Mouse (Mus musculus): ENCODE measurements around the gene Pfkfb3. TPM values are rescaled to one million over a fixed set of nuclear protein-coding genes. Genes with fewer than 3 reads are reported as not detected.

The Pfkfb3 gene
- polyA plus RNA-seq, 1 experiment from 2014 or later: 16.1 TPM

DNA sequence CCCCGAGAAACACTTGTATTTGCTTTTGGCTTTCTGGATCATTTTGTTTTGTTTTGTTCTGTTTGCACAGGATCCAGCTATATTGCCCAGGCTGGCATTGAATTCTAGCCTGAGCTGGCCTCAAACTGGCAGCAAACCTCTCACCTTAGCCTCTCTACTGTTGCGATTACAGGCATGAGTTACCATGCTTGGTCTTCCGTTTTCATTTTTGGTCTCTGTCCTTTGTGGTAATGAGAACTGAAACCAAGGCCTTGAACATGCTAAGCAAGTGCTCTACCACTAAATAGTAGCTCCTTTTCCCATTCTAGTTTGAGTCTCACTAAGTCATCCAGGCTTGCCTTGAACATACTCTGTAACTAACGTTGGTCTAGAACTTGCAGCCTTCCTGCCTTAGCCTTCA lies 63.3 kb downstream of the Pfkfb3 start:
- H3K36me3 ChIP-seq (ENCODE audit: control insufficient read depth, insufficient read depth, low read length): peaks cover 55% of the 10 kb centered on the region
- H3K4me1 ChIP-seq (ENCODE audit: control insufficient read depth, insufficient read depth, low read length): no peaks in the 10 kb centered on the region
- no peaks in the 10 kb centered on the region for H3K27me3 ChIP-seq (ENCODE audit: control insufficient read depth, insufficient read depth, low read length)
- WGBS: 88% methylated on average over 4 of the region's 4 CpGs
- H3K4me3 ChIP-seq (ENCODE audit: low read depth, low read length): no peak overlapping the region
- H3K27ac ChIP-seq (ENCODE audit: low read length): no peak overlapping the region
- no peak overlapping the region for H3K4me2 ChIP-seq (replicated peaks; ENCODE audit: low read depth, low read length)
- H3K9me3 ChIP-seq (ENCODE audit: control insufficient read depth, low read depth, low read length): no peaks in the 10 kb centered on the region
- no peak for ATAC-seq (ENCODE audit: insufficient number of reproducible peaks, insufficient read depth, low FRiP score, low read depth)
- H3K9ac ChIP-seq (replicated peaks; ENCODE audit: low read depth, low read length): no peak overlapping the region

DNA sequence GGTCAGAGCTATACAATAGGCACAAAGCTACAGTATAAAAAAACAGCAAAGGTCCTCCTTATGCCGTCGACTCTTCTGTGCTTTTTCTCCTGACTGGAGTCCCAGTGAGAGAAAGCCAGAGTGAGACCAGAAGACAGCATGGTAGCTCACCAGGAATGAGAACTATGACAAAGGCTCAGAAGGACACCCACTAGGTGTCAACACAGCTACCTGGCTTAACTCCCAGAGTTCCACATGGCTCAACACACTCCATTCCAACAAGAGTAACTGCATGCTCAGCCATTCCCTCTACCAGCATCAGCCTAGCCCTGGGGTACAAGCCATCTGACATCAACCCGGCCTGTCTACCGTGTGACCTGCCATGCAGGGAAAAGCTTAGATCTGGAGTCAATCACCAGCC lies 70.7 kb downstream of the Pfkfb3 start:
- no peak overlapping the region for H3K4me3 ChIP-seq (ENCODE audit: low read depth, low read length)
- H3K36me3 ChIP-seq (ENCODE audit: control insufficient read depth, insufficient read depth, low read length): peaks cover 87% of the 10 kb centered on the region
- H3K9ac ChIP-seq (replicated peaks; ENCODE audit: low read depth, low read length): no peak overlapping the region
- no peaks in the 10 kb centered on the region for H3K9me3 ChIP-seq (ENCODE audit: control insufficient read depth, low read depth, low read length)
- H3K4me1 ChIP-seq (ENCODE audit: control insufficient read depth, insufficient read depth, low read length): no peaks in the 10 kb centered on the region
- no peak overlapping the region for H3K4me2 ChIP-seq (replicated peaks; ENCODE audit: low read depth, low read length)
- no peaks in the 10 kb centered on the region for H3K27me3 ChIP-seq (ENCODE audit: control insufficient read depth, insufficient read depth, low read length)
- H3K27ac ChIP-seq (ENCODE audit: low read length): no peak overlapping the region
- ATAC-seq (ENCODE audit: insufficient number of reproducible peaks, insufficient read depth, low FRiP score, low read depth): no peak
- WGBS: 80% methylated on average over 4 of the region's 4 CpGs

DNA sequence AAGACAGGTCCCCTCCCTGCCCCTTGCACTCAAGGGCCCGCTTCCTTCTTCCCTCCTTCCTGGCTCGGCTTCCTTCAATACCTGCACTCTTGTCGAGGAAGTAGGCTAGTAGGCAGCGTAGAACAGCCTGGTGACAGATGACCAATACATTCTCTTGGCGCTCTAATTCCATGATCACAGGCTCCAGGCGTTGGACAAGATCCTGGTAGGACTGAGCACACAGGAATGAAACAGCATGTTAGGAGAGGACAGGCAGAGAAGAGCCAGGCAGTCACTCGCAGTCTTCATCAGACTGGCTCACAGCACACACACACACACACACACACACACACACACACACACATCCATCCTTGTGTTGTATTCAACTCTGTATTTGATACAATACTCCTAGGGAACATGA lies 71.5 kb downstream of the Pfkfb3 start:
- no peaks in the 10 kb centered on the region for H3K9me3 ChIP-seq (ENCODE audit: control insufficient read depth, low read depth, low read length)
- H3K9ac ChIP-seq (replicated peaks; ENCODE audit: low read depth, low read length): no peak overlapping the region
- no peaks in the 10 kb centered on the region for H3K4me1 ChIP-seq (ENCODE audit: control insufficient read depth, insufficient read depth, low read length)
- no peak overlapping the region for H3K4me2 ChIP-seq (replicated peaks; ENCODE audit: low read depth, low read length)
- 87% methylated on average over 7 of the region's 7 CpGs for WGBS
- H3K4me3 ChIP-seq (ENCODE audit: low read depth, low read length): no peak overlapping the region
- no peaks in the 10 kb centered on the region for H3K27me3 ChIP-seq (ENCODE audit: control insufficient read depth, insufficient read depth, low read length)
- no peak overlapping the region for H3K27ac ChIP-seq (ENCODE audit: low read length)
- peaks cover 89% of the 10 kb centered on the region for H3K36me3 ChIP-seq (ENCODE audit: control insufficient read depth, insufficient read depth, low read length)
- no peak for ATAC-seq (ENCODE audit: insufficient number of reproducible peaks, insufficient read depth, low FRiP score, low read depth)

GRCm38 (mm10) chr2:11478960-11479359 lies 74.9 kb downstream of the Pfkfb3 start:
- Histone ChIP-seq H3K27ac (ENCODE audit: low read length) (no peak overlapping the region), H3K27me3 (ENCODE audit: control insufficient read depth, insufficient read depth, low read length) (no peaks in the 10 kb centered on the region), H3K4me1 (ENCODE audit: control insufficient read depth, insufficient read depth, low read length) (no peaks in the 10 kb centered on the region), H3K9ac (replicated peaks; ENCODE audit: low read depth, low read length) (no peak overlapping the region), H3K4me2 (replicated peaks; ENCODE audit: low read depth, low read length) (no peak overlapping the region), H3K9me3 (ENCODE audit: control insufficient read depth, low read depth, low read length) (no peaks in the 10 kb centered on the region), H3K36me3 (ENCODE audit: control insufficient read depth, insufficient read depth, low read length) (peaks cover 84% of the 10 kb centered on the region), H3K4me3 (ENCODE audit: low read depth, low read length) (no peak overlapping the region)
- ATAC-seq (ENCODE audit: insufficient number of reproducible peaks, insufficient read depth, low FRiP score, low read depth): no peak
- 82% methylated on average over 2 of the region's 2 CpGs for WGBS

DNA sequence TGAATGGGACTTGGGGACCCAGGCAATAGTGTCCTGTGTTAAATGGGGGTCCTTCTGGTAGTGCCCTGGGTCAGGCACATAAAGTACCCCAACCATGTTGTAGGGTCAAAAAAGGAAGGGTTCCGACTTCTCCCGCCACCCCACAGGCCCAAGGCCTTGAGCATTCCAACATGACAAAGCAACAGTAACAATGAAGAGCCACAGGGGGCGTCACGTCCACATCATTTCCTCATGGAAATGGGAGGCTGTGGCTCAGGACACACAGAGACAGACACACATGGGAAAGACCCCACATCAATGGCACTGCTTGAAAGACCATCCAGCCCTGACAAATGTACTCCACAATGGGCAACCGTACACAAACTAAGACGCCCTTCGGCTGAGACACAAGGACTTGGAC lies 78.6 kb downstream of the Pfkfb3 start:
- Histone ChIP-seq H3K4me2 (replicated peaks; ENCODE audit: low read depth, low read length) (no peak overlapping the region), H3K27me3 (ENCODE audit: control insufficient read depth, insufficient read depth, low read length) (no peaks in the 10 kb centered on the region), H3K9ac (replicated peaks; ENCODE audit: low read depth, low read length) (no peak overlapping the region), H3K9me3 (ENCODE audit: control insufficient read depth, low read depth, low read length) (no peaks in the 10 kb centered on the region), H3K4me3 (ENCODE audit: low read depth, low read length) (no peak overlapping the region), H3K36me3 (ENCODE audit: control insufficient read depth, insufficient read depth, low read length) (peaks cover 82% of the 10 kb centered on the region), H3K4me1 (ENCODE audit: control insufficient read depth, insufficient read depth, low read length) (no peaks in the 10 kb centered on the region), H3K27ac (ENCODE audit: low read length) (no peak overlapping the region)
- WGBS: 95% methylated on average over 7 of the region's 7 CpGs
- ATAC-seq (ENCODE audit: insufficient number of reproducible peaks, insufficient read depth, low FRiP score, low read depth): no peak

- Histone ChIP-seq H3K4me2 (replicated peaks; ENCODE audit: low read depth, low read length) (no peak overlapping the region), H3K4me1 (ENCODE audit: control insufficient read depth, insufficient read depth, low read length) (no peaks in the 10 kb centered on the region), H3K9ac (replicated peaks; ENCODE audit: low read depth, low read length) (no peak overlapping the region), H3K36me3 (ENCODE audit: control insufficient read depth, insufficient read depth, low read length) (0 out of 2 replicates have a peak, but pooled peaks cover under 1% of the 10 kb centered on the region), H3K27ac (ENCODE audit: low read length) (no peak overlapping the region), H3K4me3 (ENCODE audit: low read depth, low read length) (no peak overlapping the region), H3K9me3 (ENCODE audit: control insufficient read depth, low read depth, low read length) (no peaks in the 10 kb centered on the region), H3K27me3 (ENCODE audit: control insufficient read depth, insufficient read depth, low read length) (no peaks in the 10 kb centered on the region)
- ATAC-seq (ENCODE audit: insufficient number of reproducible peaks, insufficient read depth, low FRiP score, low read depth): 0 out of 2 replicates have a peak, but pooled peaks have one; percentile 23
- WGBS: 41% methylated on average over 3 of the region's 3 CpGs
Measured at GRCm38 (mm10) chr2:11464661-11465099, 89.2 kb downstream of the Pfkfb3 start.

- Histone ChIP-seq H3K9me3 (ENCODE audit: control insufficient read depth, low read depth, low read length) (no peaks in the 10 kb centered on the region), H3K36me3 (ENCODE audit: control insufficient read depth, insufficient read depth, low read length) (no peaks in the 10 kb centered on the region), H3K4me2 (replicated peaks; ENCODE audit: low read depth, low read length) (no peak overlapping the region), H3K4me3 (ENCODE audit: low read depth, low read length) (no peak overlapping the region), H3K4me1 (ENCODE audit: control insufficient read depth, insufficient read depth, low read length) (no peaks in the 10 kb centered on the region), H3K9ac (replicated peaks; ENCODE audit: low read depth, low read length) (no peak overlapping the region), H3K27ac (ENCODE audit: low read length) (no peak overlapping the region), H3K27me3 (ENCODE audit: control insufficient read depth, insufficient read depth, low read length) (no peaks in the 10 kb centered on the region)
- no peak for ATAC-seq (ENCODE audit: insufficient number of reproducible peaks, insufficient read depth, low FRiP score, low read depth)
- WGBS: 45% methylated on average over 3 of the region's 3 CpGs
Measured at GRCm38 (mm10) chr2:11460976-11461375, 92.9 kb downstream of the Pfkfb3 start.

GRCm38 (mm10) chr2:11458494-11458893 lies 95.4 kb downstream of the Pfkfb3 start:
- ATAC-seq (ENCODE audit: insufficient number of reproducible peaks, insufficient read depth, low FRiP score, low read depth): no peak
- Histone ChIP-seq H3K4me2 (replicated peaks; ENCODE audit: low read depth, low read length) (no peak overlapping the region), H3K9ac (replicated peaks; ENCODE audit: low read depth, low read length) (no peak overlapping the region), H3K27ac (ENCODE audit: low read length) (no peak overlapping the region), H3K9me3 (ENCODE audit: control insufficient read depth, low read depth, low read length) (no peaks in the 10 kb centered on the region), H3K4me1 (ENCODE audit: control insufficient read depth, insufficient read depth, low read length) (no peaks in the 10 kb centered on the region), H3K27me3 (ENCODE audit: control insufficient read depth, insufficient read depth, low read length) (no peaks in the 10 kb centered on the region), H3K36me3 (ENCODE audit: control insufficient read depth, insufficient read depth, low read length) (no peaks in the 10 kb centered on the region), H3K4me3 (ENCODE audit: low read depth, low read length) (no peak overlapping the region)
- 86% methylated on average over 1 of the region's 1 CpGs for WGBS

DNA sequence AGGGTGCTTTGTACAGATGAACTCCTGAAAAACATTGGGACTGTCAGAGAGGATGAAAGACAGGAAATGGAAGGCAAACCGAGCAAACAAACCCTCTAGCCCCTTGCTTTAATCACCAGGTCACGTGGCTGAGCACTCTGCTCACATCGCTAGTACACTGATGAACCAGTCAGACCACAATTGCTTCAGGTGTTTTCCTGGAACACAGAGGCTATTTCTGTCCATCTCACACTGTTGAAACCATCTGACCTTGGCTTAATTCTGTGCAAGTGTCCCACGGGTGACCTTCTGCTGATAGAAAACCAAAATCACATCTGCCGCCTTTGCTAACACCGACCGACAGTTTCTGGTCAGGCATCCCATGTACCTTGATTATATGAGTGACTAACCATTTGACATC lies 96.0 kb downstream of the Pfkfb3 start:
- Histone ChIP-seq H3K4me3 (ENCODE audit: low read depth, low read length) (no peak overlapping the region), H3K9ac (replicated peaks; ENCODE audit: low read depth, low read length) (no peak overlapping the region), H3K4me2 (replicated peaks; ENCODE audit: low read depth, low read length) (no peak overlapping the region), H3K36me3 (ENCODE audit: control insufficient read depth, insufficient read depth, low read length) (no peaks in the 10 kb centered on the region), H3K27ac (ENCODE audit: low read length) (no peak overlapping the region), H3K27me3 (ENCODE audit: control insufficient read depth, insufficient read depth, low read length) (no peaks in the 10 kb centered on the region), H3K9me3 (ENCODE audit: control insufficient read depth, low read depth, low read length) (no peaks in the 10 kb centered on the region), H3K4me1 (ENCODE audit: control insufficient read depth, insufficient read depth, low read length) (no peaks in the 10 kb centered on the region)
- peak; percentile 79 for ATAC-seq (ENCODE audit: insufficient number of reproducible peaks, insufficient read depth, low FRiP score, low read depth)
- 53% methylated on average over 7 of the region's 7 CpGs for WGBS

Measured in stomach, embryonic 14.5 days (tissue).